Mouse (Mus musculus) E14TG2a.4 (cell line): ENCODE results near the gene Neurl1a.

Experiments
- CTCF ChIP-seq: conservative IDR thresholded peaks from 2 replicates; pipeline ENCODE4 v1.5.1; 2014; ENCODE audit warnings: low read length
- NANOG ChIP-seq: IDR thresholded peaks from 2 replicates; pipeline ENCODE4 v1.6.1; 2014; ENCODE audit warnings: borderline replicate concordance, low read length, mixed read lengths

DNA sequence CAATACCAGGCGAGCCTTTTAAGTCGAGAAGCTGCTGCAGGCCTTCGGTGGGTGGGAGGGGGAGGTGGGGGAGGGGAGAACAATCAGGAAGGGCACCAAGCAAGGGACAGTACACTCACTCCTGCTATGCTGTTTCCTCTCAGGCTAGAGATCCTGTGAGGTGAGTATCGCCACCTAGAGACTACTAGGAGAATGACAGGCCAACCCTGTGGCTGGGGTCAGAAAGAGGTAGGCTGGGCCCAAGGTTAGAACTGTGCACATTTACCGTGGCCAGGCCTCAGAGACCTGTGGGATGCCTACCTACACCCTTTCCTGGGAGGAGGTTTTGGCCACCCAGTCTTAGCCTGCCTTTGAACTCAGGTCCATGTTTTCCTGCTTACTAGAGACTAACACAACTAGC, 81.0 kb downstream of the Neurl1a start:
- TF ChIP-seq NANOG (no peak), CTCF (peak; percentile 71)
